Mouse (Mus musculus) stomach, embryonic 16.5 days (tissue): ENCODE measurements around the gene Capg. TPM values are rescaled to one million over a fixed set of nuclear protein-coding genes. Genes with fewer than 3 reads are reported as not detected.

Source experiments
- ATAC-seq: fragments of 200-750 bp; cut with Nextera tagmentation; 2 replicates; pipeline ENCODE4 v1.8.0; 2017; ENCODE audit warnings: moderate number of reproducible peaks, moderate TSS enrichment; ENCODE audit not compliant: insufficient read depth, low FRiP score
- H3K27ac ChIP-seq: fragments of 300-500 bp; sonication (generic); 2 replicates; pipeline ENCODE4 v1.5.1; 2014; ENCODE audit warnings: low read length
- H3K27me3 ChIP-seq: fragments of 300-500 bp; sonication (generic); 2 replicates; pipeline ENCODE4 v1.6.1; 2014; ENCODE audit warnings: low read length, control low read depth, mixed read lengths; ENCODE audit not compliant: control insufficient read depth, insufficient read depth
- H3K36me3 ChIP-seq: fragments of 300-500 bp; sonication (generic); 2 replicates; pipeline ENCODE4 v1.6.1; 2014; ENCODE audit warnings: low read length; ENCODE audit not compliant: control insufficient read depth, insufficient read depth
- H3K4me1 ChIP-seq: fragments of 300-500 bp; sonication (generic); 2 replicates; pipeline ENCODE4 v1.6.1; 2014; ENCODE audit warnings: low read length, control low read depth, mixed read lengths; ENCODE audit not compliant: control insufficient read depth, insufficient read depth
- H3K4me2 ChIP-seq: fragments of 300-500 bp; sonication (generic); 2 replicates; pipeline ENCODE4 v1.6.1; 2014; ENCODE audit warnings: low read depth, low read length, mixed read lengths
- H3K4me3 ChIP-seq: fragments of 300-500 bp; sonication (generic); replicated peaks from 2 replicates; pipeline ENCODE4 v1.5.1; 2014; ENCODE audit warnings: mild to moderate bottlenecking, low read length
- H3K9ac ChIP-seq: fragments of 300-500 bp; sonication (generic); 2 replicates; pipeline ENCODE4 v1.6.1; 2014; ENCODE audit warnings: low read length
- H3K9me3 ChIP-seq: fragments of 300-500 bp; sonication (generic); replicated peaks from 2 replicates; pipeline ENCODE4 v1.6.1; 2016; ENCODE audit warnings: low read length, control low read depth; ENCODE audit not compliant: control insufficient read depth
- WGBS: fragments of 180-500 bp; shearing (Covaris S2); extraction: QIAGEN DNeasy Blood & Tissue Kit; methylation state at CpG from one replicate; pipeline ENCODE4 v1.1.7; 2014; 5-methylcytosine and 5-hydroxymethylcytosine counted together
- polyA plus RNA-seq: library from polyadenylated mRNA; unstranded; fragments of >200 nt; fragmentation: Nextera tagmentation; extraction: Ambion mirVana; gene quantifications from 2 replicates; pipeline ENCODE4 v1.2.1, GENCODE M21; 2015

The Capg gene
- polyA plus RNA-seq, 1 experiment from 2014 or later: 142 TPM

DNA sequence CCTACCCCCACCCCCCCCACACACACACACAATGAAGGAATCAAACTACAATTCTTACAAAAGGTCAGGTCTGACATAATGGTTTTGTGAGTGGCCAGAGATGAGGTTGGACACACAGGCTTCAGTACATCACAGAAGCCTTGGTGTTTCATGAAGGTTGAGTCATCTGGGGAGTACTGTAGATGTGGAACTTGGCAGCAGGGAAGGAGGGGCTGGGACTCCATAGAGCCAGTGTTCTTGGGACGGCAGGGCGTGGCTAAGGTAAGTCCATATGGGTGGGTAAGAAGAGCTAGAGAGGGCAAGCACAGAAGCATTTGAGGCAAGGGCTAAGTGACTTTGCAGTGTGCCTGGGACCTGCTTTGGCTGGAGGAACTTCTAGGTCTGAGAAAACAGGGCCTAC is 59.9 kb downstream of the Capg start:
- no peaks in the 10 kb centered on the region for H3K27me3 ChIP-seq
- WGBS: 74% methylated on average over 2 of the region's 2 CpGs
- no peak overlapping the region for H3K4me3 ChIP-seq
- H3K4me1 ChIP-seq: peaks cover 4% of the 10 kb centered on the region; the same call in 1 of the 2 replicates
- H3K36me3 ChIP-seq: peaks cover 9% of the 10 kb centered on the region; the same call in 1 of the 2 replicates
- H3K27ac ChIP-seq: no peak overlapping the region
- H3K9me3 ChIP-seq: no peaks in the 10 kb centered on the region
- no peak overlapping the region for H3K9ac ChIP-seq
- peak; percentile 54; the same call in 1 of the 2 replicates for ATAC-seq
- no peak overlapping the region for H3K4me2 ChIP-seq

DNA sequence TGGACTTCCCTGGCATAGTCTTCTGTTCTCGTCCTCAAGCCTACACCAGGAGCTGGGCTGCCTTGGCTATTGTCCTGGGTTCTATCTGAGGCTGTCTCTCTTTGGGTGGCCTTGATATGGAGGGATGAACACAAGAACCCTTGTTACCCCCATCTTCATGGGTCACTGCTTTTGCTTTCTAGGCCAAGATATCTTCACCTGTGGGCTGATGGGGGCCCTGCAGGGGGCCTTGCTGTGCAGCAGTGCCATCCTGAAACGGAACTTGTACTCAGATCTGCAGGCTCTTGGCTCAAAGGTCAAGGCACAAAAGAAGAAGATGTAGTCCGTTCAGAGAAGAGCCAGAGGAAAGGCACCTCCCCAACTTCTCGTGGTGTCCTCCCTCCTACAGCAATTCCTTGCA is 62.9 kb downstream of the Capg start:
- Histone ChIP-seq H3K9ac (no peak overlapping the region), H3K27me3 (no peaks in the 10 kb centered on the region), H3K9me3 (no peaks in the 10 kb centered on the region), H3K36me3 (peaks cover 14% of the 10 kb centered on the region), H3K4me2 (no peak overlapping the region), H3K27ac (no peak overlapping the region), H3K4me1 (no peaks in the 10 kb centered on the region), H3K4me3 (no peak overlapping the region)
- no peak for ATAC-seq
- WGBS: 90% methylated on average over 4 of the region's 4 CpGs

DNA sequence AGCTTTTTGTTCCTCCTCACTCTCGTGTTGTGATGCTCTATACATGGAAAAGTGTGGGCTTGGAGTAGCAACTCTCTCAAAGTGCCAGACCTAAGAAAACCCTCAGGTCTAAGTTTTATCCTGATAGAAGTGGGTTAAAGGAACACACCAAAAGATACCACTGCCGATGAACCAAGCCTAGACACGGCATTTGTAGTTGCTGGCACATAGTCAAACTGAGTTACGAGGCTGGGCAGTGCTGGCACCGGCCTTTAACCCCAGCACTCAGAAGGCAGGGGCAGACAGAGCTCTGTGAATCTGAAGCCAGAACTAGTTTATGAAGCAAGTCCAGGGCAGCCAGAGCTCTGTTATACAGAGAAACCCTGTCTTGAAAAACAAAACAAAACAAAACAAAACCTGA is 63.5 kb downstream of the Capg start:
- 83% methylated on average over 5 of the region's 5 CpGs for WGBS
- Histone ChIP-seq H3K9ac (no peak overlapping the region), H3K27ac (no peak overlapping the region), H3K27me3 (no peaks in the 10 kb centered on the region), H3K36me3 (peaks cover 14% of the 10 kb centered on the region), H3K4me1 (no peaks in the 10 kb centered on the region), H3K4me2 (no peak overlapping the region), H3K4me3 (no peak overlapping the region), H3K9me3 (no peaks in the 10 kb centered on the region)
- ATAC-seq: no peak

- peaks cover 19% of the 10 kb centered on the region for H3K36me3 ChIP-seq
- 85% methylated on average over 4 of the region's 4 CpGs for WGBS
- no peak overlapping the region for H3K9ac ChIP-seq
- H3K27ac ChIP-seq: no peak overlapping the region
- no peak overlapping the region for H3K4me2 ChIP-seq
- peaks cover 2% of the 10 kb centered on the region; the same call in 1 of the 2 replicates for H3K4me1 ChIP-seq
- H3K27me3 ChIP-seq: no peaks in the 10 kb centered on the region
- no peak for ATAC-seq
- H3K4me3 ChIP-seq: no peak overlapping the region
- no peaks in the 10 kb centered on the region for H3K9me3 ChIP-seq
These were observed 64.5 kb downstream of the Capg start for GRCm38 (mm10) chr6:72608662-72609184.

DNA sequence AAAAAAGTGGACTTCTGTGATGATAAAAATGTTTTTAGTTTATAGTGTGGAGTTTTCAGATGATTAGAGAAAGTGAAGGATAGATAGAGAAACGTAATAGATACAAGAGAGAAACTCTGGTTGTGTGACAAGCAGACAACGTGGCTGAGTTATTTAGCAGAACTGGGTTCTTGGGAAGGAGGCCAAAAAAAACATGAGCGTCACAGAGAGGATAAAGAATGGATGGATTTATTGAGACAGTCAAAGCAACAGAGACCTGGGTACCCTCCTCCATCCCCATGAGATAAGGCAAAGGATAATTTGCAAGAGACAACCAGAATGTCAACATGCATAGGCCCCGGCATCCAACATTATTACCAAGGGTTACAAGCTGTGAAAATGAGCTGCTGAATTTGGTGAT is 66.1 kb downstream of the Capg start:
- no peak overlapping the region for H3K27ac ChIP-seq
- no peak for ATAC-seq
- H3K9me3 ChIP-seq: no peaks in the 10 kb centered on the region
- H3K27me3 ChIP-seq: no peaks in the 10 kb centered on the region
- no peak overlapping the region for H3K9ac ChIP-seq
- peaks cover 19% of the 10 kb centered on the region for H3K36me3 ChIP-seq
- peaks cover 13% of the 10 kb centered on the region for H3K4me1 ChIP-seq
- no peak overlapping the region for H3K4me3 ChIP-seq
- H3K4me2 ChIP-seq: no peak overlapping the region
- WGBS: 72% methylated on average over 4 of the region's 4 CpGs

Other genes with a start within 250 kb of the Capg start
- not detected in 2 replicates for gene Sftpb, start 239.8 kb upstream of the Capg start, polyA plus RNA-seq
- 29.7 and 31.4 TPM in 2 replicates for gene Usp39, start 199.2 kb upstream of the Capg start, polyA plus RNA-seq
- 25.9 and 26.7 TPM in 2 replicates for gene 0610030E20Rik, start 197.1 kb upstream of the Capg start, polyA plus RNA-seq
- gene Tmem150a, start 188.9 kb upstream of the Capg start, polyA plus RNA-seq: 16.6 and 18.5 TPM in 2 replicates
- gene Rnf181, start 177.4 kb upstream of the Capg start, polyA plus RNA-seq: 139 and 143 TPM in 2 replicates
- gene Vamp5, start 163.9 kb upstream of the Capg start, polyA plus RNA-seq: 25.2 and 30.4 TPM in 2 replicates
- 244 and 269 TPM in 2 replicates for gene Vamp8, start 153.7 kb upstream of the Capg start, polyA plus RNA-seq
- 34.7 and 35.3 TPM in 2 replicates for gene Ggcx, start 130.1 kb upstream of the Capg start, polyA plus RNA-seq
- gene Mat2a, start 104.8 kb upstream of the Capg start, polyA plus RNA-seq: 298 and 309 TPM in 2 replicates
- gene Sh2d6, start 22.7 kb upstream of the Capg start, polyA plus RNA-seq: 0.21 and 0.24 TPM in 2 replicates
- gene Elmod3, start 54.0 kb downstream of the Capg start, polyA plus RNA-seq: 18.1 and 19.6 TPM in 2 replicates
- gene Retsat, start 54.1 kb downstream of the Capg start, polyA plus RNA-seq: 29.6 and 32.7 TPM in 2 replicates
- gene Tgoln1, start 72.6 kb downstream of the Capg start, polyA plus RNA-seq: 43.5 and 46.0 TPM in 2 replicates
- 20.6 and 21.1 TPM in 2 replicates for gene Tcf7l1, start 244.9 kb downstream of the Capg start, polyA plus RNA-seq